Mouse (Mus musculus) liver, embryonic 12.5 days (tissue): ENCODE measurements around the gene Fastkd3. TPM values are rescaled to one million over a fixed set of nuclear protein-coding genes. Genes with fewer than 3 reads are reported as not detected.

Experiments
- ATAC-seq: fragments of 200-750 bp; cut with Nextera tagmentation; 2 replicates; pipeline ENCODE4 v1.8.0; 2017; ENCODE audit warnings: moderate number of reproducible peaks, mild to moderate bottlenecking, moderate library complexity
- H3K27ac ChIP-seq: fragments of 300-500 bp; sonication (generic); 2 replicates; pipeline ENCODE4 v1.5.1; 2016; ENCODE audit warnings: mild to moderate bottlenecking
- H3K27me3 ChIP-seq: fragments of 300-500 bp; sonication (generic); replicated peaks from 2 replicates; pipeline ENCODE4 v1.6.1; 2016; ENCODE audit warnings: mild to moderate bottlenecking, moderate library complexity
- H3K36me3 ChIP-seq: fragments of 300-500 bp; sonication (generic); 2 replicates; pipeline ENCODE4 v1.6.1; 2016; ENCODE audit warnings: mild to moderate bottlenecking, moderate library complexity
- H3K4me1 ChIP-seq: fragments of 300-500 bp; sonication (generic); 2 replicates; pipeline ENCODE4 v1.6.1; 2016
- H3K4me2 ChIP-seq: fragments of 300-500 bp; sonication (generic); 2 replicates; pipeline ENCODE4 v1.6.1; 2016; ENCODE audit warnings: mild to moderate bottlenecking, moderate library complexity
- H3K4me3 ChIP-seq: fragments of 300-500 bp; sonication (generic); 2 replicates; pipeline ENCODE4 v1.5.1; 2016; ENCODE audit warnings: mild to moderate bottlenecking, moderate library complexity
- H3K9ac ChIP-seq: fragments of 300-500 bp; sonication (generic); 2 replicates; pipeline ENCODE4 v1.6.1; 2016; ENCODE audit warnings: mild to moderate bottlenecking, moderate library complexity
- H3K9me3 ChIP-seq: fragments of 300-500 bp; sonication (generic); replicated peaks from 2 replicates; pipeline ENCODE4 v1.6.1; 2016; ENCODE audit warnings: mild to moderate bottlenecking, moderate library complexity
- WGBS: fragments of 180-500 bp; shearing (Covaris S2); methylation state at CpG from one replicate; pipeline ENCODE4 v1.1.7; 2016; ENCODE audit not compliant: insufficient replicate concordance; 5-methylcytosine and 5-hydroxymethylcytosine counted together
- polyA plus RNA-seq: library from polyadenylated mRNA; unstranded; fragments of >200 nt; fragmentation: Nextera tagmentation; extraction: Ambion mirVana; gene quantifications from 2 replicates; pipeline ENCODE4 v1.2.1, GENCODE M21; 2016

Fastkd3 gene
- polyA plus RNA-seq, 1 experiment from 2014 or later: 22.6 TPM

DNA sequence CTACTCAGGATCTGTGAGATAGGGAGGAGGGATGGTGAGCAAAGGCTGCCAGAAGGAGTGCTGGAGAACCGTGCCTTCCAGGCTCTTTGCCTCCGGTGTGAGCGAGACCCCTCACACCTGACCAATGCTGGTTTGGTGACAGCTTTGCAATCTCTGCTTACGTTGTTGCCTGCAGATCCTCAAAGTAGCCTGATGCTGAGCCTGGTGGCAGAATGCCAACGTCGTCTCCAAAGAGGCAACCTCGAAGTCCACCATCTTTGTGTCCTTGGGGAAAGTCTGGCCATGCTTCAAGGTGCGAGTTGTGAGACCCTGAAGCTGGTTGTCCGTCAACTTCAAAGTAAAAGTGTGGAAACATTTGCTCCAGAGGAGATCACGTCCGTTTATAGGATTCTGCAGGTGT, 1.9 kb downstream of the Fastkd3 start:
- Histone ChIP-seq H3K4me2 (no peak overlapping the region), H3K4me1 (peaks cover 22% of the 10 kb centered on the region), H3K9ac (no peak overlapping the region), H3K27me3 (no peaks in the 10 kb centered on the region), H3K4me3 (no peak overlapping the region), H3K9me3 (no peaks in the 10 kb centered on the region), H3K27ac (no peak overlapping the region), H3K36me3 (peaks cover 68% of the 10 kb centered on the region)
- no peak for ATAC-seq
- WGBS: 90% methylated on average over 11 of the region's 11 CpGs

DNA sequence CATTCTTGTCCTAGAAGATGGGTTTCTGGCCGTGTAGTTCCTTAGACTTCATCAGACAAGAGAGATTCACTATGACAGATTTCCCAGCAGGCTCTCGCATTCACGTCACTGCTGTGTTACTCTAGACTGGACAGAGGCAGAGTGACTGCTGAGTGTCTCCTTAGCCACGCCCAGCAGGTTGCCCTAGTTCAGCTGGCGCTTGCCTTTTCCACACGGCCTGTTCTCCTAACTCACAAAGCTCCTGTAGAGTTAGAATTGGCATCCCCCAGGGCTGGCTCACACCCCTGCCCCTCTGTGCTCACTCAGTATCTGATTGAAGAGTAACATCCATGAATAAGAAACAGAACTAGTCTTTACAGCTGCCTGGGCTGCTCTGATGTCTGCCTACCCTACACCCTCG, 3.4 kb downstream of the Fastkd3 start:
- H3K4me3 ChIP-seq: no peak overlapping the region
- H3K36me3 ChIP-seq: peaks cover 69% of the 10 kb centered on the region
- no peaks in the 10 kb centered on the region for H3K9me3 ChIP-seq
- no peak for ATAC-seq
- H3K4me2 ChIP-seq: no peak overlapping the region
- no peaks in the 10 kb centered on the region for H3K27me3 ChIP-seq
- H3K4me1 ChIP-seq: peaks cover 18% of the 10 kb centered on the region
- H3K27ac ChIP-seq: no peak overlapping the region
- 76% methylated on average over 7 of the region's 7 CpGs for WGBS
- no peak overlapping the region for H3K9ac ChIP-seq

DNA sequence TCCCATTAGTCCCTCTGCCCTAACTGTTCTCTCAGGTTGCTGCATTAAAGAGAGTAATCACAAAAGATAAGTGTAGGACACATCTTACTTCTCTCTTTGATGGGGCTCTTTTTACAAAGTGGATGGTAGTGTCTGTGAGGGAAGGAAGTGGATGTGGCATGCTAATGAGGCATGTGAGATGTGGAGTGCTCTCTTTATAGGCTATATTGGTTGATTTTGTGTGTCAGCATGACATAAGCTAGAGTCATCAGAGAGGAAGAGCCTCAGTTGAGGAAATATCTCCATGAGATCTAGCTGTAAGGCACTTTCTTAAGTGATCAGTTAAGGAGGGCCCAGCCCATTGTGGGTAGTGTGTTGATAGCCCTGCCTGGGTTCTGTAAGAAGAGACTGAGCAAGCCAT, 6.3 kb downstream of the Fastkd3 start:
- H3K4me1 ChIP-seq: peaks cover 3% of the 10 kb centered on the region
- no peak overlapping the region for H3K4me3 ChIP-seq
- no peak overlapping the region for H3K4me2 ChIP-seq
- no peak overlapping the region for H3K27ac ChIP-seq
- no peaks in the 10 kb centered on the region for H3K9me3 ChIP-seq
- no peaks in the 10 kb centered on the region for H3K27me3 ChIP-seq
- ATAC-seq: no peak
- H3K9ac ChIP-seq: no peak overlapping the region
- H3K36me3 ChIP-seq: peaks cover 98% of the 10 kb centered on the region

DNA sequence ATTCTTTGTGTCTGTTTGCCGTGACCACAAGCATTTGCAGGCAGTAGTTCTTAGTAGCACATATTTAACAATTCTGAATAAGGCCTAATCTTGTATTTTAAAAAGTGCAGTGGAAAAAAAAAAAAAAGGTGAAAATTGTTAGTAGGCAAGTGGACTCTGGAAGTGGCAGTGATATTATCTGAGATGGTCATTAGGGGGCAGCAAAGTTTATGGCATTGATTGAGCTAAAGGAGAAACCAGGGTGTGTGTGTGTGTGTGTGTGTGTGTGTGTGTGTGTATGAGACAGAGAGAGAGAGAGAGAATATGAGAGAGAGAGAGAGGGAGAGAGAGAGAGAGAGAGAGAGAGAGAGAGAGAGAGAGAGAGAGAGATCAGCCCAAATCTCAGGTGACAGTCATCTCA, 11.8 kb downstream of the Fastkd3 start:
- Histone ChIP-seq H3K27me3 (0 out of 2 replicates have a peak, but pooled peaks cover 7% of the 10 kb centered on the region), H3K27ac (no peak overlapping the region), H3K9ac (no peak overlapping the region), H3K36me3 (peaks cover 51% of the 10 kb centered on the region), H3K4me2 (no peak overlapping the region), H3K4me3 (no peak overlapping the region), H3K4me1 (peaks cover 16% of the 10 kb centered on the region), H3K9me3 (no peaks in the 10 kb centered on the region)
- WGBS: 81% methylated on average over 1 of the region's 1 CpGs
- ATAC-seq: no peak

DNA sequence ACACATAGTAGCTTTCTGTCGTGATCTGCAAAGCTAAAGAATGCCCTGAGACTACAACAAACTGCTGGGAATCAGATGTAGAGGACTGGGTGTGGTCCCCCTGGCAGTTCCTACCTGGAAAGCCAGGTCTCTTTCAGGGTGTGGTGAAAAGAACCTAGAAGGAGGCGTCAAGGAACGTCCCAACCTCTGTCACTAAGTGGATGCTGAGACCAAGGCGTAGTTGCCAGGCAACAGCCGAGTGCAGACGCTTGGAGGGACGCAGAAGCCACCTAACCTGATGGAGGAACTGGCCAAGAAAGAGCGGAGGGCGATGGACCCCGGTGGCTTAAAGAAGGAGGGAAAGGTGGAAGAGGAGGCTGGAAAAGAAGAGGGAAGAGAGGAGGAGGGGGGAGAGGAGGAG, 15.2 kb downstream of the Fastkd3 start, which contains the start of gene 1700001L19Rik:
Gene 1700001L19Rik (plus strand): TSS at position 223 of the 400 bp plus-strand sequence.
- Histone ChIP-seq H3K4me1 (peaks cover 30% of the 10 kb centered on the region), H3K27ac (no peak within 1 kb of the TSS), H3K27me3 (0 out of 2 replicates have a peak, but pooled peaks cover 7% of the 10 kb centered on the region), H3K9me3 (no peaks in the 10 kb centered on the region), H3K4me3 (peak within 1 kb of the TSS; percentile 9; the same call in 1 of the 2 replicates), H3K36me3 (peaks cover 17% of the 10 kb centered on the region), H3K4me2 (peak within 1 kb of the TSS; percentile 56), H3K9ac (no peak within 1 kb of the TSS)
- WGBS: 16% methylated on average over 10 of the region's 10 CpGs
- ATAC-seq: no peak

DNA sequence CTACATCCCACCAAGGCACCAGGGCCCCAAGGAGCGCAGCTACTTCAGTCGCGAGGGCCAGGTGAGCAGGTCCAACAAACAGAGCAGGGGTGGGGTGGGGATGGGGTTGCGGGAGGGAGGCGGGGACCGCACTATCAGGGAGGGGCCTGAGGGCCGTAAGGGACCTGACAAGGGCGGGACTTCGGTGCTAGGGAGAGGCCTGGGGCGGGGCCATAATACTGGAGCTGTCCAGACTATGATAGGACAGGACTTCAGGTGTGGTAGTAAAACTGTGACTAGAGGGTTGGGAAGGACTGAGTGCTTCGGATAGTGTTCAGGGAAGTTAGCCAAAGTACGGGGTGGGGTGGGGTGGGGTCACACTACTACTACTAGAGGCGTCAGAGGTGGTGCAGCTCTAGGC, 15.6 kb downstream of the Fastkd3 start:
- Histone ChIP-seq H3K36me3 (peaks cover 12% of the 10 kb centered on the region), H3K27ac (no peak overlapping the region), H3K9me3 (no peaks in the 10 kb centered on the region), H3K27me3 (0 out of 2 replicates have a peak, but pooled peaks cover 7% of the 10 kb centered on the region), H3K4me1 (peaks cover 30% of the 10 kb centered on the region), H3K4me3 (peak overlapping the region; percentile 9; the same call in 1 of the 2 replicates), H3K4me2 (peak overlapping the region; percentile 56), H3K9ac (no peak overlapping the region)
- 10% methylated on average over 13 of the region's 13 CpGs for WGBS
- ATAC-seq: peak; percentile 92

DNA sequence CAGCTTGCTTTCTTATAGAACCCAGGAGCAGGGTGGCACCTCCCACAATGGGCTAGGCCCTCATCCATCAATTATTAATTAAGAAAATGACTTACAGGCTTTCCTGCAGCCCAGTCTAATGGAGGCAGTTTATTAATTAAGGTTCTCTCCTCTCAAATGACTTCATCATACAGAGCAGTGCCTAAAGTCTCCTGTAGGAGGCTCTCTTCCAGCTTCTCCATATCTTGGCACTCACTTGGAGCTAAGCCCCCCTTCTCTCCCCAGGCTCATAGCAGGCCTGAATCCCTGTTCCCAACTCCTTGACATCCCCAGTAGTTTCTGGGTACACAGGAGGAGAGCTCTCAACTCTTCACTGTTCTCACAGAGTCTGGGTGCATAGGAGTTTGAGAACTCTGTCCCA, 16.9 kb downstream of the Fastkd3 start:
- H3K36me3 ChIP-seq: peaks cover 3% of the 10 kb centered on the region; the same call in 1 of the 2 replicates
- H3K4me2 ChIP-seq: no peak overlapping the region
- H3K4me3 ChIP-seq: no peak overlapping the region
- no peak for ATAC-seq
- no peak overlapping the region for H3K27ac ChIP-seq
- peaks cover 30% of the 10 kb centered on the region for H3K4me1 ChIP-seq
- no peak overlapping the region for H3K9ac ChIP-seq
- no peaks in the 10 kb centered on the region for H3K9me3 ChIP-seq
- 0 out of 2 replicates have a peak, but pooled peaks cover 7% of the 10 kb centered on the region for H3K27me3 ChIP-seq

DNA sequence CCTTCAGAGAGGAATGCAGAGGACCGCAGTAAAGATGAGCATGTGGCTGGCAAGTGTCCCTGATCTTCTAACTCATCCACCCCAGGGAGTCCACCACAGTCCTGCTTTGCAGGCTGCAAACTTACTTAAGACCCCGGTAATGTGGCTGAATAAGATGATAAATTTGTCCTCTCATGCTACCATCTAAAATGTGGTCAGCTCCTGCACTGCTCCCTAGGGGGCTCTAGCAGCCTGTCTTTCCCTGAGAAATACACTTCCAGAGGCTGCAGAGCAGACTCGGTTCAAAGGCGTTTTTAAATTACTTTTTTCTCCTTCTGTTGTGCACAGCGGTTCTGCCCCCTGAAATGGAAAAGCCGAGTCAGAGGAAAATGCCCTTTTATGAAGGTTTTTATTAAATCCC, 19.1 kb downstream of the Fastkd3 start:
- ATAC-seq: no peak
- whole genome bisulfite sequencing: 31% methylated on average over 6 of the region's 6 CpGs

DNA sequence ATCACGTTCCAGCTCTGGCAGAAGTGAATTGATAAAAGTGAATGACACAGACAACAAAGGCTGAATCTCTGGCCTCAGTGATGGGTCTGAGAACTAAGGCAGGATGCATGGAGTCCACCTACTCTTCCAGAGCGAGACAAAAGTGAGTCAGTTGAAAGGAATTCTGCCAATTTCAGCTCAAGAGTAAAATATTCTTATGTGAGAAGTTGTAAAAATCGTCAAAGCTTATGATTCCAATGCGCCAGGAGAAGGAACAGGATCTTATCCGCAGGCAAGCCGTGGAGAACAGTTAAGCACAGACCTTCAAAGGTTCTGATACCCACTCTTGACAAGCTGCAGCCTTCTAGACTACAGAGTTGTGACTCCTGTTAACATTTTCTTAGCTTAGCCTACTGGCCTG, 21.1 kb downstream of the Fastkd3 start:
- H3K27ac ChIP-seq: no peak overlapping the region
- no peak overlapping the region for H3K4me2 ChIP-seq
- H3K4me1 ChIP-seq: peaks cover 27% of the 10 kb centered on the region
- 61% methylated on average over 6 of the region's 6 CpGs for WGBS
- no peaks in the 10 kb centered on the region for H3K36me3 ChIP-seq
- no peak overlapping the region for H3K4me3 ChIP-seq
- H3K9ac ChIP-seq: no peak overlapping the region
- H3K9me3 ChIP-seq: no peaks in the 10 kb centered on the region
- no peak for ATAC-seq
- H3K27me3 ChIP-seq: no peaks in the 10 kb centered on the region

More for the DNA sequence above, 19.1 kb downstream of the Fastkd3 start:
- peaks cover 33% of the 10 kb centered on the region for H3K4me1 ChIP-seq
- no peak overlapping the region for H3K27ac ChIP-seq
- H3K9me3 ChIP-seq: no peaks in the 10 kb centered on the region
- H3K9ac ChIP-seq: no peak overlapping the region
- H3K4me3 ChIP-seq: no peak overlapping the region
- 0 out of 2 replicates have a peak, but pooled peaks cover 7% of the 10 kb centered on the region for H3K27me3 ChIP-seq
- no peak overlapping the region for H3K4me2 ChIP-seq
- no peaks in the 10 kb centered on the region for H3K36me3 ChIP-seq

DNA sequence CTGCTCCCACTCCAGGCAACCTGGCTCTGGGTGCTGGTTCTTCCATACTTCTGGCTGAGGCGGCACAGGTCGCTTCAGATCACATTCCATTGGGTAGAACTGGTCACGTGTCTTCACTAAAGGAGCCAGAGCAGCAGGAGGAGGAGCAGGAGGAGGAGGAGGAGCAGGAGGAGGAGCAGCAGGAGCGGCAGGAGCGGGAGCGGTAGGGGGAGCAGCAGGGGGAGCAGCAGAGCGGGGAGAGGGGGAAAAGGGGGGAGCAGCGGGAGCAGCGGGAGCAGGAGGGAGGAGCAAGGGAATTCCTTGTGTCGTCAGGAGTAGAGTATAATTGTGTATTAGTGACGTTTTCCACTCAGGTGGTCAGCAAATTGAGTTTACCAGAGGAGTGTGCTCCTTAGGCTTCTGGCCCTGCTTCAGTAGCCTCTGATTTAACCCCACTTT, 23.7 kb downstream of the Fastkd3 start:
- WGBS: 8% methylated on average over 8 of the region's 11 CpGs
- Histone ChIP-seq H3K36me3 (no peaks in the 10 kb centered on the region), H3K9ac (no peak overlapping the region), H3K4me2 (peak overlapping the region; percentile 58), H3K4me3 (peak overlapping the region; percentile 4), H3K9me3 (no peaks in the 10 kb centered on the region), H3K27ac (no peak overlapping the region), H3K4me1 (0 out of 2 replicates have a peak, but pooled peaks cover 10% of the 10 kb centered on the region), H3K27me3 (no peaks in the 10 kb centered on the region)
- peak; percentile 72 for ATAC-seq

DNA sequence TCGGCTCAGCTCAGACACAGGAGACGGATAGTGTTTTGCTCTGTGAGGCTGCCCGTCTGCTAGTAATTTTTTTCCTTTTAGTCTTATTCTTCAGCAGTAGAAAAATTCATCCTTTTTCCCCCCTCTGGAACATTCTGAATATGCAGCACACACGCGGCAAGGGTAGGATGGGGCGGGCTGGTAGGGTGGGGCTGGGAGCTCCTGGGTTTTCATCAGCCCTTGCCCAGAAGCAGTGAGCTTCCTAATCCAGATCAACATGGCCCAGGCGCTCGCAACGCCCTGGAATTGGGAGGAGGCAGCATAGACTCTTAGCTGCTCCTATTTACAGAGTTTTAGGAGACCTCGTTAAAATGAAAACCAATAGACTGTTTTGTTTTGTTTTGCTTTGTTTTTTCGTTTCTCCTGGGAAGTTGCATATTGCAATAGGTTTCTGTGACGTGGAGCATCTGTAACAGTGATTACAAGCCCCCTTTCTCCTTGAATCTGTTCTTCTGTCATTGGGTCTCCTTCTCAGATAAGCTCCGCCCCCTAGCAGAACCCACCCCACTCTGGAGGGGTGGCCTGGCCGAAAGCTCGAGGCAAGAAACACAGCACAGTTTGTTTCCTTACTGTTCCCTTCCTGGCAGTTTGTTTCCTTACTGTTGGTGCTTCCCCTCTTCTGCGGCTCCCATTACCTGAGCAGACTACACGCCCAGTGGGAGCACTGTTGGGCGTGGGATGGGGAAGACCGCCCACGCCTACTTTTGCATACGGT, 25.8 kb downstream of the Fastkd3 start:
- Histone ChIP-seq H3K4me2 (peak overlapping the region; percentile 35), H3K9me3 (no peaks in the 10 kb centered on the region), H3K27ac (no peak overlapping the region), H3K27me3 (no peaks in the 10 kb centered on the region), H3K36me3 (no peaks in the 10 kb centered on the region), H3K4me3 (no peak overlapping the region), H3K4me1 (0 out of 2 replicates have a peak, but pooled peaks cover 10% of the 10 kb centered on the region), H3K9ac (no peak overlapping the region)
- no peak for ATAC-seq
- WGBS: 40% methylated on average over 21 of the region's 21 CpGs

DNA sequence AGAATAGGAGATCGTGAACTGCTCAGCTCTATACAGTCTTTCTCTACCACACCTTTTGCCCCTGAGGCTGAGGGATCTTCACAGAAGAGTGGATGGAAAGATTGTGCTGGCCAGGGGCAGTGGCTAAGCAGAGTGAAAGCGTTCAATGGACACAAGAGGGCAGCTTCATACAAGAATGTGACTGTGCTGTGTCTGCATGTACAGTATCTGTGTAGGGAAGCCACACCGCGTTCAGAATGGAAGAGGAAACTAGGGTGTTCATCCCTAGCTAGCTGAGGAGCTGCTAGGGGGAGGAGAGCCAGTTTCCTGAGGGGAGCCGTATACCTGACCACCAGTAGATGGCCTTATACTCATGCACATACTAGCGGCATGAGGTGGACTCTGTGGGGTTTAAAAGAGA, 40.8 kb downstream of the Fastkd3 start:
- 47% methylated on average over 6 of the region's 6 CpGs for WGBS
- ATAC-seq: no peak
- no peak overlapping the region for H3K9ac ChIP-seq
- H3K9me3 ChIP-seq: no peaks in the 10 kb centered on the region
- no peak overlapping the region for H3K4me2 ChIP-seq
- H3K4me1 ChIP-seq: no peaks in the 10 kb centered on the region
- no peak overlapping the region for H3K4me3 ChIP-seq
- no peak overlapping the region for H3K27ac ChIP-seq
- H3K27me3 ChIP-seq: no peaks in the 10 kb centered on the region
- no peaks in the 10 kb centered on the region for H3K36me3 ChIP-seq
